26 mouse cellular contexts compared by ENCODE assay signal in the genomic region with DNA sequence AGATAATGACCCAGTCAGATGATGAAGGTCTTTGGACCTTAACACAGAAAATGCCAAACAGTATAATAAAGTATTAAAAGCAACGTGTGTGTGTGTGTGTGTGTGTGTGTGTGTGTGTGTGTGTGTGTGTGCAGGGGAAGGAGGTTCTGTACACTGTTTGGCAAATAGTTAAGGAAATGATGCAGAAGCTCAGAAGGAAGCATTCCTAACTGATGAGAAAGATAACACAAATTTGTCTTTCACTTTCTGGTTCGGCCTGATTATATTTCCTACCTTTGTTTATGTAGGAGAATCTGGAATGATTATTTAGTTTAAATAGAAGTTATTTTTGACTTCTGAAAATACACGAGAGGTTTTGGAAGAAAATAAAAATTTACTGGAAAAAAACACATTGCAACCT. TPM values are rescaled to one million over a fixed set of nuclear protein-coding genes. Genes with fewer than 3 reads are reported as not detected.
DNase-seq lines count a peak whose midpoint lies in the region; TF ChIP-seq lines count a peak whose summit lies in the region.
"Had no signal": no experiment of that assay in that cellular context is flagged by ENCODE, and none has a peak within 500 bp of the region (broad histone marks: within the 10 kb centered on the region; RNA-seq: fewer than 3 reads in every experiment).

No protein-coding gene starts in this region.

- no peak overlapping the region for H3K4me3 ChIP-seq in heart, adult 2 months
- no peak overlapping the region for H3K4me3 ChIP-seq in kidney, adult 2 months (ENCODE audit: insufficient read depth, low read depth, low read length)
- H3K4me3 ChIP-seq in lung, adult 2 months (replicated peaks; ENCODE audit: extremely low read depth, low read depth, low read length) = no peak overlapping the region
- H3K4me3 ChIP-seq: embryonic facial prominence, embryonic 13.5 days; embryonic facial prominence, embryonic 15.5 days; erythroblast, embryonic 14.5 days; forebrain, embryonic 10.5 days; forebrain, embryonic 12.5 days had no signal

- H3K4me1 ChIP-seq in heart, adult 2 months (ENCODE audit: control insufficient read depth, insufficient read depth, low read length) = 0 out of 2 replicates have a peak, but pooled peaks cover 2% of the 10 kb centered on the region
- H3K4me1 ChIP-seq in kidney, adult 2 months (ENCODE audit: control insufficient read depth, insufficient read depth, low read length) = no peaks in the 10 kb centered on the region
- no peaks in the 10 kb centered on the region; the same call in 1 of the 2 replicates for H3K4me1 ChIP-seq in lung, adult 2 months (ENCODE audit: control insufficient read depth, insufficient read depth, low read length)
- H3K4me1 ChIP-seq: embryonic facial prominence, embryonic 15.5 days; forebrain, embryonic 10.5 days; forebrain, embryonic 12.5 days had no signal

- DNase-seq in heart, adult 2 months = no peak
- no peak for DNase-seq in heart, adult 11 months
- DNase-seq in kidney, adult 2 months = peak; percentile 35
- DNase-seq in kidney, adult 11 months = no peak
- peak; percentile 21 for DNase-seq in lung, postnatal 10 days
- no peak for DNase-seq in lung, postnatal 4 days
- DNase-seq in lung, postnatal 36 days = peak; percentile 21
- DNase-seq in lung, adult 2 months = no peak
- DNase-seq: adrenal gland, adult 2 months; adrenal gland, postnatal 10 days; adrenal gland, postnatal 25 days; B cell, adult 2 months; cerebellum, adult 11 months; cerebellum, adult 18-20 months; cerebellum, adult 8-10 months; cerebellum, adult 9-11 months; cerebellum, postnatal 14 days; cerebellum, postnatal 36 days; embryo, embryonic 11 days had no signal

- peak overlapping the region; percentile 61 for H3K27ac ChIP-seq in heart, adult 2 months
- no peak overlapping the region for H3K27ac ChIP-seq in kidney, adult 2 months (ENCODE audit: insufficient read depth, low read depth, low read length)
- H3K27ac ChIP-seq: embryonic facial prominence, embryonic 13.5 days; embryonic facial prominence, embryonic 15.5 days; forebrain, embryonic 10.5 days; forebrain, embryonic 12.5 days had no signal

- H3K36me3 ChIP-seq in heart, adult 2 months (ENCODE audit: control insufficient read depth, insufficient read depth, low read length) = no peaks in the 10 kb centered on the region
- no peaks in the 10 kb centered on the region for H3K36me3 ChIP-seq in kidney, adult 2 months (ENCODE audit: control insufficient read depth, insufficient read depth, low read length)
- H3K36me3 ChIP-seq: embryonic facial prominence, embryonic 13.5 days; embryonic facial prominence, embryonic 15.5 days; forebrain, embryonic 10.5 days; forebrain, embryonic 12.5 days; G1E had no signal

- no peaks in the 10 kb centered on the region for H3K27me3 ChIP-seq in heart, adult 2 months (ENCODE audit: control insufficient read depth, insufficient read depth, low read length)
- H3K27me3 ChIP-seq in kidney, adult 2 months (replicated peaks; ENCODE audit: control insufficient read depth, insufficient read depth, low read length) = no peaks in the 10 kb centered on the region
- H3K27me3 ChIP-seq: CH12.LX; embryonic facial prominence, embryonic 13.5 days; embryonic facial prominence, embryonic 15.5 days; forebrain, embryonic 12.5 days had no signal

- TF ChIP-seq CTCF in heart, adult 2 months (IDR thresholded peaks at IDR 0.05) = no peak
- no peak for TF ChIP-seq CTCF in kidney, adult 2 months (conservative IDR thresholded peaks at IDR 0.05; ENCODE audit: insufficient read depth, insufficient read length, low read depth, low read length)
- no peak for TF ChIP-seq CTCF in lung, adult 2 months (IDR thresholded peaks at IDR 0.05; ENCODE audit: insufficient read depth, low read length)

- 33% methylated on average over 3 of the region's 3 CpGs for WGBS in heart, adult 2 months
- 45% methylated on average over 3 of the region's 3 CpGs for WGBS in kidney, adult 2 months
- WGBS in lung, adult 2 months = 29% methylated on average over 3 of the region's 3 CpGs

- intact Hi-C loops in heart, adult 2 months (cut with DNase I) = no loop called here

- no peaks in the 10 kb centered on the region for H3K79me2 ChIP-seq in heart, adult 2 months (replicated peaks; ENCODE audit: control insufficient read depth, insufficient read depth, low read length)

- TF ChIP-seq EP300 in heart, adult 2 months (IDR thresholded peaks at IDR 0.05; ENCODE audit: insufficient read depth, low read depth, low read length) = no peak

- TF ChIP-seq POLR2A in heart, adult 2 months (IDR thresholded peaks at IDR 0.05; ENCODE audit: insufficient read depth, low read depth, low read length) = no peak
- no peak for TF ChIP-seq POLR2A in kidney, adult 2 months (IDR thresholded peaks at IDR 0.05; ENCODE audit: low read depth, low read length)
- TF ChIP-seq POLR2A in lung, adult 2 months (IDR thresholded peaks at IDR 0.05; ENCODE audit: borderline replicate concordance, extremely low read depth, low read depth, low read length) = no peak

- no peak overlapping the region for H3K9ac ChIP-seq in heart, adult 2 months (ENCODE audit: low read depth, low read length)
- H3K9ac ChIP-seq: embryonic facial prominence, embryonic 13.5 days; embryonic facial prominence, embryonic 15.5 days; forebrain, embryonic 12.5 days had no signal

RNA-seq across cellular contexts. Expression of gene D16Ertd472e, which starts 17.6 kb away (rescaled TPM):
- total RNA-seq in heart, adult 2 months (2021) = 1 to 10 TPM; 3.5 to 4.5 TPM
- polyA plus RNA-seq in heart, adult 2 months (2012; rRNA removed) = 1.3 and 2.1 TPM in 2 replicates
- polyA plus RNA-seq in kidney, adult 2 months (2012; rRNA removed) = 1.1 and 1.9 TPM in 2 replicates
- 7.7 and 9.8 TPM in 2 replicates for polyA plus RNA-seq in lung, adult 2 months (2012; rRNA removed)
- total RNA-seq: G1E had no signal
- polyA plus RNA-seq: G1E had no signal

Comparison
In these comparisons a context has a peak if more than half of its experiments do, and no peak if none do; other contexts are left out.
1. DNase-seq: peak in kidney, adult 2 months (single experiment), lung, postnatal 10 days (single experiment) and lung, postnatal 36 days (single experiment); none in heart, adult 2 months (0 of 2), heart, adult 11 months (single experiment), kidney, adult 11 months (single experiment), lung, postnatal 4 days (0 of 2) and lung, adult 2 months (single experiment).